Mouse (Mus musculus): Measurements from ENCODE around the gene Iqsec1.

DNA sequence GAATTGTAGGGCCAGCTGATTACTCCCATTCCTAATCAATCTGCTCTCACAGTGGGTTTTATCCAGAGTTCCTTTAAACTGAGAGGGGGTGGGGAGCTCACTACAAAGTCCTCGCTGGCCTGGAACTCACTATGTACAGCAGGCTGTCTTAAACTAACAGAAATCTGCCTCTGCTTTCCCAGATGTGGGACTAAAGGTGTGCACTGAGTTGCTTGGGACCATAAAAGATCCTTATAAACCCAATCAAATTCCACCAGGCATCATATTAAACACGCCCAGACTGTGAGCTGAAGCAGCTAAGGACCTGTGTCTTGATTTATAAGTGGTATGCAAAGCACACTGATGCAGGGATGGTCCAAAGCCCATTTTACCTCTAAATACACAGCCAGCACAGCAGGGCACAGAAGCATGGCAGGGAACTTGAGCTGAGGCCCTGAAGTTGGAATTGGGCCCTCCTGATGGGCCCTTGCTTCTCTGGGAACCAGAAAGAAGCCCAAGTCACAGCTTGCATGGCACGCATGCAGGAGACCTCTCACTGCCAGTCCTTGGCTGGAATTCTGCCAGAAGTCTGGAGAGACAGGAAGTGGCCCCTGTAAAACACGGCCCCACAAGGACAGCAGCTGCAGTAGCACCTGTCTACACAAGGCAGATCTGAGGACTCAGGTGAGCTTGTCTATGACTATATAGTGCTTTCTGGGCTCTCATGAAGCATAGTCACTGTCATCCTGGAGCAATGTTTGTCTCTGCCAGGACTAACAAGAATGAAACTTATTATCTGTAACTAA lies 68.7 kb downstream of the Iqsec1 start:
- TF ChIP-seq GATA1 (IDR thresholded peaks at IDR 0.05; ENCODE audit: borderline replicate concordance, low read length) (no peak), GATA2 (IDR thresholded peaks at IDR 0.05; ENCODE audit: borderline replicate concordance, low read depth, low read length) (no peak), CTCF (IDR thresholded peaks at IDR 0.05; ENCODE audit: low read depth, low read length) (no peak), POLR2AphosphoS5 (IDR thresholded peaks at IDR 0.05; ENCODE audit: insufficient replicate concordance, low read depth, low read length) (no peak), TAL1 (conservative IDR thresholded peaks at IDR 0.05; ENCODE audit: low read depth, low read length) (no peak)
